Mouse (Mus musculus): ENCODE data around the gene Taf13. TPM values are rescaled to one million over a fixed set of nuclear protein-coding genes. Genes with fewer than 3 reads are reported as not detected.
A peak's percentile ranks its signal among the peaks of the same experiment; 100 is the strongest.
"Not testable (repeated sequence)": the region's sequence is repeated elsewhere in the genome, so short reads cannot be mapped to it uniquely, and the experiment has no call there.

The Taf13 gene
- total RNA-seq (2022), result 10 to 100 TPM; 18.6 to 30.2 (median 25.3) TPM

- DNase-seq (ENCODE audit: low spot score in 2 of 2), result peak; percentile 95
These were observed at the start of gene Taf13 for GRCm38 (mm10) chr3:108571443-108572294. Taf13 (plus strand) TSS chr3:108571698.

DNA sequence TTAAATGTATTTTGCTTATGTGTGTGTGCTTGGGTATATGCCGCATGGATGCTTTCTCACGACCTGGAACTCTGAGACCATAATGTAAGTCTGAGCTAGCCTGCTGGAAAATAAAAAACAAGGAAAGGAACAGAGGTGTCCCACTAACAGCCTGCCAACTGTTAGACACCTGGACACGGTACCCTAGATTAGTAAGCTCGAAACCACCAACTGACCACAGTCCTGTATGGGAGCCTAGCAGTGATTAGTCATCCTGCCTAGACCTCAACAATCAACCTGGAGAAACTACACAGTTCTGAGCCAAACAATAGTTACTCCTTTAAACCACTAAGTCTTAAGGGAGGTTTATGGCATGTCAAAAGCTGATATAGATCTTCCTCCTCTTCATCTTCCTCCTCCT, 48.1 kb upstream of the Taf13 start:
- no peak for DNase-seq (ENCODE audit: low spot score in 2 of 2)

GRCm38 (mm10) chr3:108528489-108528888, 43.0 kb upstream of the Taf13 start:
- DNase-seq (ENCODE audit: low spot score in 2 of 2), result no peak

DNA sequence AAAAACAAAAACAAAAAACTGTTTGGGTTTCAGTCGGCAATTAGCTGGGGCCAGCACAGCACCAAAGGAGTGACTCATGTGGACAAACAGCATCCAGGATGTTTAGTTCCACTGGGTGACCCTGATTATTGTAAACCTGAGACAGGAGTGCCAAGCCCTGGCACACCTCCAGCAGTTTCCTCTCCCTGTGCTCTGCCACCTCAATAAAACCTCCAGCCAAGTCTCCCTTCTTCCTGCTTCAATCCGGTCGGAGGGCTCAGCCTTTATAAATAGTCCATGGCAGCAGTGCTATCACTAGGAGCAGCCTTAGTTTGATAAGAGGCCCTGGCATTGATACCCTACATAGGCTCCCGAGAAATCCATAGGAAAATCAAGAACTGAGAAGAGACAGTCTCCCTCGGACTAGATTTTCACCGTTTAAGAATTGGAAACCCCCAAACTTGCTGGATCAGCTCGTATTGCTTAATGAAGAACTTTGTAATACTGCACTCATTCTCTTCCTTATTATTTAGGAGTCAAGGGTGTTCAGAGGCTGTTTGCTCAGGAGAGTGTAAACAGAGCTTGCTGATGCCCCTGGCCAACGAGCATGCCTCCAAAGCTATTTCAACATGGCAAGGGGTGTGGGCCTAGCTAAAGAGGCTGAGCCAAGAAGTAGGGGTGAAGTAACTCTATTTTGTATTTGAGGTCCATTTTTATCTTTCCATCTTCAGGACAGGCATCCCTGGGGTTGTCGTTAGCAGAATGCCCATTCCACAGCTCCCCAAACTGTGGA, 38.2 kb upstream of the Taf13 start:
- DNase-seq (ENCODE audit: low spot score in 2 of 2), result no peak

GRCm38 (mm10) chr3:108533951-108534350, 37.5 kb upstream of the Taf13 start, which contains the start of gene 1700013F07Rik:
1700013F07Rik (plus strand) TSS chr3:108534150.
- DNase-seq (ENCODE audit: low spot score in 2 of 2), result no peak

GRCm38 (mm10) chr3:108535896-108536516, 35.5 kb upstream of the Taf13 start:
- DNase-seq (ENCODE audit: low spot score in 2 of 2), result no peak

GRCm38 (mm10) chr3:108536517-108537260, 34.8 kb upstream of the Taf13 start, which contains the start of gene 5330417C22Rik:
5330417C22Rik (minus strand) TSS chr3:108536536.
- DNase-seq (ENCODE audit: low spot score in 2 of 2), result no peak

DNA sequence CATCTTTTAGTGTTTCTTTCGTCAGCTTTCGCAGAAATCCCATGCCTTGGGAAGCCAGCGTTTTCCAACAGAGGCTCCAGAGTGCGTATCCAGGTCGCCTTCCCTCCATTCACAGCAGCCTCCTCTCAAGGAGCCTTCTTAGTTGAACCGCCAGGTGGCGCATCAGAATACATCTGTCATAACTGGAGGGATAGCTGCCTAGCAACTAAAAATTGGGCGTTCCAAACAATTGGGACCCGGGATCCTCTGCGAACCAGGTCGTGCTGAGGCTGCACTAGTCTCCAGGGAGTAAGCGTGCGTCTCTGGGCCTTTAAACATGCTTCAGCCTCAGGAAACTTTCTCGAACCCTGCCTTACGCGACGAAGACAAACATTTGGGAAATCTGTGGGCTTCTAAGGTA, 34.2 kb upstream of the Taf13 start:
- DNase-seq (ENCODE audit: low spot score in 2 of 2), result peak; percentile 60 to 70

GRCm38 (mm10) chr3:108542299-108542698, 29.2 kb upstream of the Taf13 start:
- no peak for DNase-seq (ENCODE audit: low spot score in 2 of 2)

DNA sequence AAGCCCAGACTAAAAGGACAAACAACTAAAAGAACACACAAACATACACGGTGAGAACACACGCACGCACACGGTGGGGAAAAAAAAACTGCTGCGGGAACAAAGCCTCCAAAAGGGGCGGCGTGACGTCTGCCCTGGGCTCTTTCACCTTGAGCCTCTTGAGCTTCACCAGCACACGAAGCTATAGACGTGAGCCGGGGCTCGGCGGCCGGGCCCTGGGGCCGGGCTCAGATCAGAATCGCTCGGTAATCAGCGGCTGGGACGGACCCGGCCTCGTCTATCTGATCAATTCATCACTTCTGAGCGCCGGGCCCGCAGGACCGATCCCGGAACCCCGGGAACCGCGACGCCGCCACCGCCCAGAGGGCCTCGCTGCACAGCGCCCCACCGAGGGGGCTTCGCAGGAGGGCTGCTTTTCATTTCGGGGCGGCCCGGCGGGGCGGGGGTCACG, 17.4 kb upstream of the Taf13 start:
- DNase-seq (ENCODE audit: low spot score in 2 of 2), result no peak

GRCm38 (mm10) chr3:108554587-108555312, 16.7 kb upstream of the Taf13 start:
- peak; percentile 88 to 90 for DNase-seq (ENCODE audit: low spot score in 2 of 2)

DNA sequence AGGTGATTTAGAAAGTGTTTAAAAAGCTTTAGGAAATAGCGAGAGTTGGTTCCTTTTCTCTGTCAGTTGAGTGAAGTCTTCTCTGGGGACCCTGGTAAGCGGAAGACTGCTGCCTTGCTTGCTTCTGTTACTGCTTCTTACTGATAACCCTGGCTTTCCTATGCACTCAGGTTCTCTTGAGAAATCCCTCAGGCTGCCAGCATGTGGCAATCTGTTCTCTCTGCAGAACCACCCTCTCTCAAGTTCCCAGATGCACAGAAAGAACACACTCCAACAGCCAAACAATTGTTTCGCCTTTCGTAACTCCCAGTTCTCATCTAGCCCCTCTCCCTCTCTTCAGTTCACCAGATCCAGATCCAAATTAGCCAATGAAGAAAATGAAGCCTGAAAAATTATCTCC, 13.6 kb upstream of the Taf13 start:
- no peak for DNase-seq (ENCODE audit: low spot score in 2 of 2)

- DNase-seq (ENCODE audit: low spot score in 2 of 2), result peak; percentile 94 to 95
These were observed 9.3 kb upstream of the Taf13 start, which contains the start of gene Tmem167b for GRCm38 (mm10) chr3:108562133-108562730. Tmem167b (minus strand) TSS chr3:108562466.

DNA sequence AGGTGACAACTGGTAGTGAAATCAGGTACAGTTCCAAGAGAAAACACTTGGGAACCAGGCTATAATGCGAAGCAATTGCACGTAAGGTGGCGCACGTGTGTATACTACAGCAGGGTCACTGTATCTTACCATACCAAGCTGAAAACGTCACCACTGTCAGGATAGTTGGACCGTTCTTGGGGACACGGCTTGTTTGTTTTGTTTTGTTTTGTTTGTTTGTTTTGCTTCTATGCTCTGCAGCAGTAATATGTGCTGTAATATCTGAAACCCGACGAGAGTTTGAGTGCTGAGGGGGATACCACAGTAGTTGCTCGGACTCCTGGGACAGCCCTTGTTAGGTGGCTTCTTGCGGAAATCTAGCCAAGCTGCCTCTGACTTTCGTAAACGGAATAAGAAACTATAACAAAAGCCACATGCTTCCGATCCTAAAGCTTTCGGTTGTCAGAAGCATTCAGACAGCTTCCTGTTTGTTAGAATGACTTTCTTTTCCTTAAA, 8.7 kb upstream of the Taf13 start:
- no peak for DNase-seq (ENCODE audit: low spot score in 2 of 2)

DNA sequence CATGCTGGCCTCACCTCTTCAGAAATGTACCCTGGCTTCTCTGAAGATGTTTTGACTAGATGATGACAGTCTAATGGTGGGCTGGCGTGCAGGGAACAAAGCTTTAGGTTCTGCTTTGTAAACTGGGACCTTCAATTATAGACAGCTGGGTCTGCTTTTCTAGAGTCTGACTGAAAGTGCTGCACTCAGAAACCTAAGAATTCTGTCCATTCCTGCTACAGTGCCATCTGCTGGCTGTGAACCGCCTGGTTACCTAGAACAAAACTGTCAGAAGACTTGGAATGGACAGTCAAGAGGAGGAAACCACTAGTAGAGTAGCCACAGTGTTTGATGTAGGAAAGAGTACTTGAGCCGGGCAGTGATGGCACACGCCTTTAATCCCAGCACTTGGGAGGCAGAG, 8.2 kb upstream of the Taf13 start:
- peak; percentile 57 to 63 for DNase-seq (ENCODE audit: low spot score in 2 of 2)

DNA sequence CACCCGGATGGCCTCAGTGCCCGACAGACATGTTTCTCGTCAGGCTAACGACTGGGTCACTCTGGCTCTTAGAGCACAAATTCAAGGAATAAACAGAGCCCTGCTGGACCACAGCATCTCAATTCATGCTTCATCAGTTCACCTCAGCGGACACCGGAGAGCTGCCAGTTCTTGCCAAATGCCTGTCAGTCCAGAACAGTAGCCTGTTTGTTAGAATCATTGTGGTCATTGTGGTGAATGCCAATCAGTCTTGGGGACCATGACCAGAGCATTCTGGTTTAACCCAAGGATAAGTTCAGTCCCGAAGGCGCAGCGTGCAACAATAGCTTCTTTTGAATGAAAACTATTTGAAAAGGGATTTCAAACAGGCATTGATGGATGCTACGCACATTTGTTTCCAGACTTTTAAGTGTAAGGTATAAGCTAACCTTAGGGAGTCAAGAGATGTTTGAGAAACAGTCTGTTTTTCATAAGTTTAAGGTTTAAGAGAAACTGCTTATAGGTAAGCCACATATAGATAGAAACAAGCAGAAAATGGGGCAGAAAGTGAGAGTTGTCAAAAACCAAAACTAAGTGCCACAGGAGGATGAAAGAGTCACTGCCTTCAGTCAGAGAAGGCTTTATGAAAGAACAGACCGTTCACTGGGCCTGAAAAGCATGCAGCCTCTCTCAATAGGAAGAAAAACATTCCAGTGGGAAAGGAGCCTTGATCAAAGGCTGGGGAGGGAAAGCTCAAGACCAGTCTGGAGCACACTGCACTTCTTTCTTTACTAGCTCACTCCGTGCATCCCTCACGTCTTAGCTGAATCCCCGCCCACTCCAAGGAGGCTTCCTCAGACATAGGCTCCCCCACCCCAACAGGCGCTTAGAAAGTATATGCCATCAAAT, 3.3 kb upstream of the Taf13 start:
- no peak for DNase-seq (ENCODE audit: low spot score in 2 of 2)

GRCm38 (mm10) chr3:108569636-108570035, 1.9 kb upstream of the Taf13 start:
- DNase-seq (ENCODE audit: low spot score in 2 of 2), result not testable (repeated sequence)

DNA sequence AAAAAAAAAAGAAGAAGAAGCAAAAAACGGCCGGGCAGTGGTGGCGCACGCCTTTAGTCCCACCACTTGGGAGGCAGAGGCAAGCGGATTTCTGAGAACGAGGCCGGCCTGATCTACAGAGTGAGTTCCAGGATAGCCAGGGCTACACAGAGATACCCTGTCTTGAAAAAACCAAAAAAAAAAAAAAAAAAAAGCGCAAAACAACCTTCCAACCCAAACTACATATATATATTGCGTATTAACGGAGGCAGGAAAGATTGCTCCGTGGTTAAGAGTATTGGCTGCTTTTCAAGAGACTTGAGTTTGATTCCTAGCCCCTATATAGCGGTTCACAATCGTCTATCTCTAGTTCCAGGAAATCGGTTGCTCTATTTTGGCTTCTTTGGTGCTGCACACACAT, 685 bp upstream of the Taf13 start:
- DNase-seq (ENCODE audit: low spot score in 2 of 2), result no peak

Measured in gastrocnemius, adult 8-10 months (tissue).